Mouse (Mus musculus) cerebellum, adult 2 months (tissue): ENCODE results near the gene Ufd1. TPM values are rescaled to one million over a fixed set of nuclear protein-coding genes. Genes with fewer than 3 reads are reported as not detected.

ENCODE experiments used
- DNase-seq, 2 experiments: peaks; one replicate each; pipeline ENCODE4 v3.0.0; 2021
- H3K27ac ChIP-seq: fragments of 200-500 bp; 2 replicates; pipeline ENCODE4 v1.5.1; 2012; ENCODE audit warnings: low read length, control low read depth, inconsistent platforms; ENCODE audit not compliant: insufficient read depth
- H3K27me3 ChIP-seq: fragments of 200-500 bp; 2 replicates; pipeline ENCODE4 v1.6.1; 2012; ENCODE audit warnings: inconsistent platforms, mild to moderate bottlenecking, low read length, moderate library complexity; ENCODE audit not compliant: control insufficient read depth, insufficient read depth
- H3K4me1 ChIP-seq: fragments of 200-500 bp; 2 replicates; pipeline ENCODE4 v1.6.1; 2011; ENCODE audit warnings: low read length; ENCODE audit not compliant: control insufficient read depth, insufficient read depth
- H3K4me3 ChIP-seq: fragments of 200-500 bp; replicated peaks from 2 replicates; pipeline ENCODE3; 2011; ENCODE audit warnings: mild to moderate bottlenecking, low read depth, low read length, control low read depth; ENCODE audit not compliant: insufficient read depth
- CTCF ChIP-seq: fragments of 200-500 bp; IDR thresholded peaks from 2 replicates; pipeline ENCODE4 v1.5.1; 2011; ENCODE audit warnings: low read depth, mild to moderate bottlenecking, control low read depth, low read length, moderate library complexity, borderline replicate concordance; ENCODE audit not compliant: insufficient read depth
- POLR2A ChIP-seq: fragments of 200-500 bp; IDR thresholded peaks from 2 replicates; pipeline ENCODE4 v1.6.1; 2011; ENCODE audit warnings: low read length, control low read depth, borderline replicate concordance; ENCODE audit not compliant: insufficient read depth
- WGBS: fragments of 180-500 bp; shearing (Covaris S2); methylation state at CpG from one replicate; pipeline ENCODE4 v1.1.7; 2018; 5-methylcytosine and 5-hydroxymethylcytosine counted together
- polyA plus RNA-seq: library from polyadenylated mRNA; depleted of rRNA; stranded (reverse); fragments of >200 nt; gene quantifications from 2 replicates; pipeline ENCODE4 v1.2.3, GENCODE M21; 2012

The Ufd1 gene
- polyA plus RNA-seq, 1 experiment: 100 TPM

DNA sequence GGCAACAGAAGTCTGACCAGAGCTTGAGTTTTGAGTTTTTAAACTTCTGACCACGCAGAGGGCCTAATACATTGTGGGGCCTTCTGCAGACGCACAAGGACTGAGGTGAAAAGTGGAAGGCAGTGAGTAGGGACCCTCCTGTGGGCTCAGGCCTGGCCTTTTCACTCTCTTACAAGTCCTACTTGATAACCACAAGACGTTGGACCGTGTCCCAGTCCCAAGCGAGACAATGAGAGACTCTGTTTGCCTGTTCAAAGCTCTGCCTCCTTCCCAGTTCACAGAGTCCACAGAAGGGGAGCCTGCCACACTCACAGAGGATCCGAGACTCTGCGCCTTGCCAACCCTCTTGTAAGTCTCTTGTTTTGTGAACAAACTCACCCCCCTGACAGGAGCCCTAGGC, 14.9 kb upstream of the Ufd1 start:
- H3K4me1 ChIP-seq: no peaks in the 10 kb centered on the region
- 69% methylated on average over 7 of the region's 7 CpGs for whole genome bisulfite sequencing
- no peak overlapping the region for H3K4me3 ChIP-seq
- no peaks in the 10 kb centered on the region for H3K27me3 ChIP-seq
- H3K27ac ChIP-seq: no peak overlapping the region
- TF ChIP-seq CTCF: no peak
- DNase-seq: no peak

DNA sequence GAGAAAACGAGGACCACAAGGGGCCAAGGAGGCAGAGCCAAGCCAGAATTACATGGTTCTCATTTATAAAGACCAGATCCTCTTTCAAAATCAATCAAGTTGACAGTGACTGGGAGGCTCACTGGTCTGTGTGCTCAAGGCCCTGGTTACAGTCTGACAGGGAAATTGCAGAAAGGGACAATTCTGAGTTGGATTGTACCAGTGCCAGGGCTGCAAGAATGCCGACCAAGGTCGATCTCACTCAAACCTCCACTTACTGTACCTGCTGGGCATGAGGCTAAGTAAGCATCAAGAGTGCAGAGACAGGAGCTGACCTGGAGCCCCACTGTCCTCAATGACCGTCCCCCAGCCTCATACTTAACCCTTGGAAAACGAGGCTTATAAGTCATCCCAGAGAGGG, 13.4 kb upstream of the Ufd1 start:
- H3K27me3 ChIP-seq: no peaks in the 10 kb centered on the region
- no peak overlapping the region for H3K27ac ChIP-seq
- no peaks in the 10 kb centered on the region for H3K4me1 ChIP-seq
- no peak overlapping the region for H3K4me3 ChIP-seq
- no peak for DNase-seq
- 88% methylated on average over 5 of the region's 5 CpGs for WGBS
- no peak for TF ChIP-seq CTCF
- no peak for TF ChIP-seq POLR2A

DNA sequence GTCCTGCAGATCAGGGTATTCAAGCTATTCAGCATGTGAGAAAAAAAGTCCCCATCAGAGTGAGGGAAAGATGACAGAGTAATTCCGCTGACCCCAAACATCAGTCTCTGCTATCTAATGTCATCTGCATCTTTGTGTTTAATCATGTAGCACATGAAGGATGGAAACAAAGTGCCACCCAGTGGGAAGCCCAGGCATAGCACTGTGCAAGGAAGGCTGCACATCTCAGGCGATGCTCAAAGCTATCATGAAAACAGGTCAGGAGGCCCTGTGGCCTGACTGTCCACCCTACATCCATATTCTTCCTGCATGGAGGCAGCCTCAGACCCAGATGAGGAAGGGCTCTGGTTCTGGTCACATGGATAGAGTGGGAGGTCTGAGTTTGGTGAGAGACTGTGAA, 12.7 kb upstream of the Ufd1 start:
- Histone ChIP-seq H3K27ac (no peak overlapping the region), H3K4me1 (no peaks in the 10 kb centered on the region), H3K27me3 (no peaks in the 10 kb centered on the region), H3K4me3 (no peak overlapping the region)
- TF ChIP-seq CTCF: peak; percentile 74
- TF ChIP-seq POLR2A: no peak
- WGBS: 31% methylated on average over 2 of the region's 2 CpGs
- peak; percentile 25 to 39 for DNase-seq

DNA sequence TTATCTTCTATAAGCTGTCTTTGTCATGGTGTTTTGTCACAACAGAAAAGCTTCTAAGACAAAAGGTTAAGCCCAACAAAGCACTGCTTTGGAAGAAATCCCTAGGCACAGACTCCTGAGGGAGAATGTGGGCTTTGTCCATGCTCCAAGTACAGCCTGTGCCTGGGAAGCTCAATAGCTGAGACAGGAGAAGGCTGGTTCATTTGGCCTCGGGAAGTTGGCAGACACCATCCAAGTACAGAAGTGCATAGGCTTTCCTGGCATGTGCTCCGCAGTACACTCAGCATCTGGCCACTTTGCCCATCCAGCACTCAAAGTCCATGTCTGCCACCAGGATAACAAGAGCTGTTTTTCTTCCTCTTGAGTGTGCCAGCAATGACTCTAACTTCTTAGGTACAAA, 5.8 kb upstream of the Ufd1 start:
- Histone ChIP-seq H3K27ac (no peak overlapping the region), H3K4me3 (no peak overlapping the region), H3K27me3 (no peaks in the 10 kb centered on the region), H3K4me1 (no peaks in the 10 kb centered on the region)
- DNase-seq: no peak
- WGBS: 78% methylated on average over 2 of the region's 2 CpGs
- TF ChIP-seq POLR2A (no peak), CTCF (no peak)

DNA sequence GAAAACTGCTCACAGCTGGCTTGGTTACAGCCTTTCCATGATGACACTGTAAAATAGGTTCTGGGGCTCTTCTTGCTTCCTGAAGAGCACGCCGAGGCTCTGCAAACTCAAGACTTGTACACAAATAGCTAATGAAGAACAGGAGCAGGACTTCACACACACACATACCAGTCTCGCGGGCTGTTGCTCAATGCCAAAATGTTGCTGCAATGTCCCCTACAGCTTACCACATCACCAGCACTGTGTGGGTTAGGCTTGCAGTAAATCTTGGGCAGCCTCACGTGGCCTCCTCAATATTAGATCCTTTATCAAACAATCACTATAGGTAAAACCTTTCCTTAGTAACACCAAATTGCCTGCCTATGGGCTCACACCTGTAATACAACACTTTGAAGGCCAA, 2.6 kb upstream of the Ufd1 start:
- WGBS: 93% methylated on average over 5 of the region's 5 CpGs
- DNase-seq: no peak
- TF ChIP-seq CTCF (no peak), POLR2A (no peak)
- H3K4me3 ChIP-seq: no peak overlapping the region
- H3K27me3 ChIP-seq: no peaks in the 10 kb centered on the region
- H3K4me1 ChIP-seq: no peaks in the 10 kb centered on the region; the same call in 1 of the 2 replicates
- H3K27ac ChIP-seq: no peak overlapping the region

DNA sequence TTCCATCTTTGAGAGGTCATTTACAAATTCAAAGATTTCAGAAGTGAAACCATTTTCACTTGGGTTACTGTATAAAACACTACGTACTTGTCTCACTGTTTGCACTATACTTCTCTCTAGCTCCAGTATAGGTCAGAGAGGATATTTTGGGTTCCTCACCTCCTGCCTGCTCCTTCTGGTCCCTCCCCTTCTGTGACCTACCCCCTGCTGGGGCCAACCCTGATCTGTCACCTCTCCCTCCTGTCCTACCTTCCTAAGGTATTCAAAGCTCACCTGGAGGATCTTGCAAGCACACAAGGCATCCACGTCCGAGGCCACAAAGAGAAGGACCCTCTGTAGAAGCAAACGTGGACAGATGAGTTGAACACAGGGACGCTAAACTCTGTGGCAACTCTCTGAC, 547 bp upstream of the Ufd1 start:
- 5% methylated on average over 5 of the region's 5 CpGs for WGBS

DNA sequence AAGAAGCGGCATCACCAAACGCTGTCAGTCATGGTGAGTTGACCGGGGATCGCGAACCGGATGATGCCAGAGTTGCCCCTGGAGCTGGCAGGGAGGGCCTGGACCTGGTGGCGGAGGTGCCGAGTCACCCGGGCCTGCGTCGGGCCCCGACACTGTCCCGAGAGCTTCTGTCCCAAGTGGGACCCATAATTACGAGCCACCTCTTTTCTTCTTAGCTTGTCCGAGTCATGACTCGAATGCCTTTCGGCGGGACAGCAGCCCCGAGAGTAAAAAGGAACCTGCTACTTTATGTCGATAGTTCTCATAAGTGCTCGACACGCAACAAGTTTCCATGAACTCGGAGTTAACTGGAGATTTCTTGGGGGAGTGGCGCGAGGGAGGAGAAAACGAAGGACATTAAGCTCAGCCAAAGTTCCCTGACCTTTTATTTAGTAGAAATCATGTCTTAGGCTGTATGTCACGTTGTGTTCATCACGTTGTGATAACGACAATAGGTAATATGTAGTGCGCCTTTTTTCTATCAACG, 869 bp downstream of the Ufd1 start:
- 2% methylated on average over 31 of the region's 31 CpGs for WGBS
- Histone ChIP-seq H3K27ac (peak overlapping the region; percentile 12; the same call in 1 of the 2 replicates), H3K4me1 (no peaks in the 10 kb centered on the region; the same call in 1 of the 2 replicates), H3K4me3 (peak overlapping the region; percentile 84), H3K27me3 (no peaks in the 10 kb centered on the region)
- DNase-seq: no peak
- TF ChIP-seq POLR2A (no peak), CTCF (no peak)

More for the DNA sequence above, 547 bp upstream of the Ufd1 start:
- DNase-seq: no peak
- TF ChIP-seq CTCF (no peak), POLR2A (no peak)
- no peaks in the 10 kb centered on the region for H3K27me3 ChIP-seq
- H3K27ac ChIP-seq: no peak overlapping the region
- no peaks in the 10 kb centered on the region; the same call in 1 of the 2 replicates for H3K4me1 ChIP-seq
- peak overlapping the region; percentile 84 for H3K4me3 ChIP-seq

DNA sequence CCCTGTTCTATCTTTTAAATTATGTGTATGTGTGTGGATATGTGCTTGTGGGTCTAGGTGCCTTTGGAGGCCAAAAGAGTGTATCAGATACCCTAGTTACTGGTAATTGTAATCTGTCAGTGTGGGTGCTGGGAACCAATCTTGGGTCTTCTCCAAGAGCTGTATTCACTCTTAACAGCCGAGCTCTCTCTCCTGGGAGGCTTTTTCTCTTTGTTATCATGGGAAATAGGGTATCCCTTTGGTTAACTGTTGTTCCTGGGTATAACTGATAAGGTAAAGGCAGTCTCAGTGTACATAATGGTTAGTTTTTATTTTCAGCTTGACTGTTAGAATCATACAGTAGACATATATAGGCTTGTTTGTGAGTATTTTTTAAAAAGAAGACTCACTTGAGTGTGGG, 10.8 kb downstream of the Ufd1 start:
- Histone ChIP-seq H3K27me3 (no peaks in the 10 kb centered on the region), H3K4me1 (no peaks in the 10 kb centered on the region), H3K4me3 (no peak overlapping the region), H3K27ac (no peak overlapping the region)
- WGBS: 67% methylated on average over 1 of the region's 1 CpGs
- no peak for DNase-seq
- no peak for TF ChIP-seq POLR2A
- no peak for TF ChIP-seq CTCF

DNA sequence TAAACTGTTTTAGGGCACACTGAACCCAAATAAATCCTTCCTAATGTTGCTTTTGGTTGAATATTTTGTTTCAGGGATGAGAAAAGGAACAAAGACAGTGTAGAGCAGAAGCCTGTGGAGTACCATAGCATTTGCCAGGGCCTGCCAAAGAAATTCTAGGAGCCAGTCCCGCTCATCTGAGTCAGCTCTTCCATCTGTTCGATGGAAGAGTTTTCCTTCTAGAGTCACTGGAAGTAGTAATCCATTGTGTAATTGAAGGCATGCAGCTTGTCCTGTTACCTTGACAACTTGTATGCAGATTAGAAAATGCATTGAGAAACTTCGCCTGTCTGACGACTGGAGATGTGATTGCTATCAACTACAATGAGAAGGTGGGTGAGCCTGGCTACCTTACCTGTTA, 11.3 kb downstream of the Ufd1 start:
- no peak overlapping the region for H3K4me3 ChIP-seq
- WGBS: 37% methylated on average over 4 of the region's 4 CpGs
- DNase-seq: no peak
- no peak overlapping the region for H3K27ac ChIP-seq
- no peak for TF ChIP-seq POLR2A
- no peak for TF ChIP-seq CTCF
- H3K4me1 ChIP-seq: no peaks in the 10 kb centered on the region
- H3K27me3 ChIP-seq: no peaks in the 10 kb centered on the region
